ENCODE assay signal across 8 mouse cellular contexts in the genomic region with DNA sequence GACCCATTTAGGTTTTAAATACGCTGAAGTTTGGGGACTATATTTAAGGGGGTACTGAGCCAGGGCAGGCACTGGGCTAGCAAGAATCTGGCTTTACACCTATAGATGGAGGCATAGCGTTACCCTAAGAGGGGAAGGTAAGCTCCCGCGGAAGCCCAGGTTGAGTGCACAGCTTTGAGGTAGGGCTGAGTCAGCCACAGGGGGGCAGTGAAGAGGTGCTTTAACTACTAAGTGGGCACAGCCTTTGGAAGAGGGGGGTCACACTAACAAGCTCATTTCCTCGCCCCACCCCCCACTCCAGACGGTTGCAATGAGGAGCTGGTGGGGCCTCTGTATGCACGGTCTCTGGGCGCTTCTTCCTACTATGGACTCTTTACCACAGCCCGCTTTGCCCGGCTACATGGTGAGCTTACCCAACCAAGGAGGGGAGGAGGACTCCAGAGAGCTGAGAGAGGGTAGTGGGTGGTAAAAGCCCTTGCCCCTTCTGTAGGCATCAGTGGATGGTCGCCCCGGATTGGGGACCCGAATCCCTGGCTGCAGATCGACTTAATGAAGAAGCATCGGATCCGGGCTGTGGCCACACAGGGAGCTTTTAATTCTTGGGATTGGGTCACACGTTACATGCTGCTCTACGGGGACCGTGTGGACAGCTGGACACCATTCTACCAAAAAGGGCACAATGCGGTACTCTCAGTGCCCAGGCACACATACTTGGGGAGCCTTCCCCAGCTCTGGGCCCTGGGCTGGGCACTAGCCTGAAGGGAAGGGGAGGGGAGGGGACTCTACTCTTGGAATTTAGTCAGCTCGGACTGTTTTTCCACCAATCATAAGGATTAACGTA. TPM values are rescaled to one million over a fixed set of nuclear protein-coding genes. Genes with fewer than 3 reads are reported as not detected.
A peak's percentile ranks its signal among the peaks of the same experiment; 100 is the strongest.
DNase-seq lines count a peak whose midpoint lies in the region; TF ChIP-seq lines count a peak whose summit lies in the region.

No protein-coding gene starts in this region.

- no peak overlapping the region for H3K4me3 ChIP-seq in ES-E14 (ENCODE audit: insufficient read depth in 1 of 2, low read depth in 1 of 2, low read length in 2 of 2, poor library complexity in 1 of 2, severe bottlenecking in 1 of 2)
- H3K4me3 ChIP-seq in hindbrain, embryonic 10.5 days = peak overlapping the region; percentile 45; the same call in 1 of the 2 replicates

- peaks cover 0 to 6% of the 10 kb centered on the region in 2 experiments; a peak in 1 of 4 replicates for H3K4me1 ChIP-seq in ES-E14 (ENCODE audit: control insufficient read depth in 2 of 2, insufficient read depth in 2 of 2, low read length in 2 of 2, poor library complexity in 1 of 2)
- H3K4me1 ChIP-seq in hindbrain, embryonic 10.5 days (replicated peaks) = peaks cover 61% of the 10 kb centered on the region

- in situ Hi-C loops in ES-E14 (cut with MboI; ENCODE audit: low sequenced_read_pairs in 2 of 2, unreplicated experiment in 2 of 2) = no loop called here

- H3K9me3 ChIP-seq in ES-E14 (ENCODE audit: control insufficient read depth, insufficient read depth, low read depth, low read length) = no peaks in the 10 kb centered on the region
- no peaks in the 10 kb centered on the region for H3K9me3 ChIP-seq in hindbrain, embryonic 10.5 days

- H3K27ac ChIP-seq in ES-E14 (ENCODE audit: insufficient read depth, low read depth, low read length, poor library complexity, severe bottlenecking) = no peak overlapping the region
- no peak overlapping the region for H3K27ac ChIP-seq in hindbrain, embryonic 10.5 days

- H3K36me3 ChIP-seq in ES-E14 (ENCODE audit: control insufficient read depth, insufficient read depth, low read length, poor library complexity, severe bottlenecking) = no peaks in the 10 kb centered on the region
- no peaks in the 10 kb centered on the region for H3K36me3 ChIP-seq in hindbrain, embryonic 10.5 days

- peak; percentile 80 to 83 for DNase-seq in B cell, adult 2 months
- DNase-seq in ES-E14 (ENCODE audit: low read depth, low spot score) = peak; percentile 33
- DNase-seq in embryo, embryonic 9.5 days (ENCODE audit: extremely low spot score) = peak; percentile 48
- peak; percentile 53 for DNase-seq in hindbrain, embryonic 10.5 days (ENCODE audit: low spot score)
- DNase-seq in layer of hippocampus, postnatal 36 days = peak; percentile 63 to 71
- peak; percentile 57 to 66 for DNase-seq in lung, postnatal 4 days
- DNase-seq in spleen, adult 12 weeks (ENCODE audit: low spot score) = peak; percentile 46
- no peak for DNase-seq in c-Kit-positive CD71-positive TER-119-positive erythroid progenitor cells, embryonic 14.5 days (ENCODE audit: low spot score)

- 28% methylated on average over 22 of the region's 22 CpGs for WGBS in hindbrain, embryonic 10.5 days

- H3K9ac ChIP-seq in ES-E14 (ENCODE audit: insufficient read depth, low read depth, low read length, poor library complexity, severe bottlenecking) = no peak overlapping the region

- H3K27me3 ChIP-seq in hindbrain, embryonic 10.5 days (ENCODE audit: insufficient read depth, poor library complexity, severe bottlenecking) = peaks cover 86% of the 10 kb centered on the region

TF ChIP-seq in ES-E14, 5 proteins besides CTCF, POLR2A, EP300 and RAD21:
- TF ChIP-seq MAFK (IDR thresholded peaks at IDR 0.05; ENCODE audit: insufficient read depth, low read depth, low read length) = 0 out of 2 replicates have a peak, but pooled peaks have one; percentile 18
- no peak for TF ChIP-seq CHD2 (IDR thresholded peaks at IDR 0.05; ENCODE audit: low read depth, low read length)
- no peak for TF ChIP-seq HCFC1 (IDR thresholded peaks at IDR 0.05; ENCODE audit: borderline replicate concordance, insufficient read depth, low read length)
- no peak for TF ChIP-seq ZNF384 (IDR thresholded peaks at IDR 0.05; ENCODE audit: low read depth, low read length)

RNA-seq across cellular contexts. Expression of a gene that starts 1.9 kb away (rescaled TPM):
- total RNA-seq in ES-E14 (2012; rRNA removed) = 0.31 TPM in 1 of 2 replicates, not detected in the other
- 0.15 and 0.20 TPM in 2 replicates for polyA plus RNA-seq in hindbrain, embryonic 10.5 days (2016; fragmentation: Nextera tagmentation; extraction: Ambion mirVana)
- total RNA-seq in layer of hippocampus, postnatal 36 days (2021) = not detected

RNA-seq across cellular contexts. Expression of a gene that starts 6.0 kb away (rescaled TPM):
- total RNA-seq in ES-E14 (2012; rRNA removed) = 3.4 and 5.1 TPM in 2 replicates
- 5.8 and 11.8 TPM in 2 replicates for polyA plus RNA-seq in hindbrain, embryonic 10.5 days (2016; fragmentation: Nextera tagmentation; extraction: Ambion mirVana)
- total RNA-seq in layer of hippocampus, postnatal 36 days (2021) = 10 to 100 TPM; 12.5 to 14.8 TPM

RNA-seq across cellular contexts. Expression of a gene that starts 6.8 kb away (rescaled TPM):
- 0.18 and 0.58 TPM in 2 replicates for total RNA-seq in ES-E14 (2012; rRNA removed)
- polyA plus RNA-seq in hindbrain, embryonic 10.5 days (2016; fragmentation: Nextera tagmentation; extraction: Ambion mirVana) = 0.29 and 0.71 TPM in 2 replicates
- total RNA-seq in layer of hippocampus, postnatal 36 days (2021) = 100 to 1,000 TPM; 168 to 169 TPM

RNA-seq across cellular contexts. Expression of a gene that starts 21.4 kb away (rescaled TPM):
- 0.31 and 0.74 TPM in 2 replicates for total RNA-seq in ES-E14 (2012; rRNA removed)
- polyA plus RNA-seq in hindbrain, embryonic 10.5 days (2016; fragmentation: Nextera tagmentation; extraction: Ambion mirVana) = 2.8 and 4.8 TPM in 2 replicates
- total RNA-seq in layer of hippocampus, postnatal 36 days (2021) = 10 to 100 TPM; 39.9 to 40.7 TPM

RNA-seq across cellular contexts. Expression of a gene that starts 49.1 kb away (rescaled TPM):
- total RNA-seq in ES-E14 (2012; rRNA removed) = 18.3 and 18.9 TPM in 2 replicates
- 13.1 TPM in 2 replicates for polyA plus RNA-seq in hindbrain, embryonic 10.5 days (2016; fragmentation: Nextera tagmentation; extraction: Ambion mirVana)
- 10 to 100 TPM; 65.9 to 77.2 TPM for total RNA-seq in layer of hippocampus, postnatal 36 days (2021)

Comparison
In these comparisons a context has a peak if more than half of its experiments do, and no peak if none do; other contexts are left out.
1. RNA of a gene that starts 6.8 kb away (total RNA-seq): 168 to 169 TPM in layer of hippocampus, postnatal 36 days; 0.18 to 0.58 TPM in ES-E14; every median in the first group is over 100 times any median in the second.